Mouse (Mus musculus) C2C12 (cell line): ENCODE measurements around the gene Gm20708.

Source experiments
- CEBPB ChIP-seq: IDR thresholded peaks from one replicate; pipeline ENCODE4 v1.6.1; 2011; ENCODE audit warnings: low read depth, mild to moderate bottlenecking, control low read depth, moderate library complexity
- CTCF ChIP-seq: IDR thresholded peaks from one replicate; pipeline ENCODE4 v1.5.1; 2011; ENCODE audit not compliant: control insufficient read depth, insufficient read depth, insufficient read length
- MAX ChIP-seq: IDR thresholded peaks from one replicate; pipeline ENCODE4 v1.6.1; 2011; ENCODE audit warnings: mild to moderate bottlenecking, control low read depth
- MYOG ChIP-seq: IDR thresholded peaks from one replicate; pipeline ENCODE4 v1.6.1; 2011; ENCODE audit not compliant: control insufficient read depth, insufficient read length; ENCODE audit errors: extremely low read depth
- USF1 ChIP-seq: IDR thresholded peaks from one replicate; pipeline ENCODE4 v1.6.1; 2011; ENCODE audit warnings: low read depth, mild to moderate bottlenecking, control low read depth, moderate library complexity

DNA sequence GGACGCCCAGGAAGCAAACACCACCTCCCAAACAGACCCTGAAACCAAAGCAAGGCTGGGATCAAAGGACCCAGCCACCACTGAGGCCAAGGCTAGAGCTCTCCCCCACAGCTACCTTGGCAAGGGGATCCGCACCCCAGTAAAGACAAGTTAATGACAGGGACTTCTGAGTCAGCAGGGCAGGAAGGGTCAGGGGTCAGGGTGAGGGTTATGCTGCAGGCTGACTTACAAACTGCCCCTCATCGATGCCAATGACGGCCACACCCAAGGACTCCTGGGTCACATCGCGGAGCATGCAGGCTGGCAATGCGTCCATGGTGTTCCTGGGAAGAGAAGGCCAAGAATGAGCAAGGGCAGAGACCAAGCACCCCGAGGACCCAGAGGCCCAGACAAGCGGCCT lies 12.4 kb downstream of the Gm20708 start:
- no peak for TF ChIP-seq CEBPB
- TF ChIP-seq MAX, result no peak
- TF ChIP-seq CTCF, result no peak
- TF ChIP-seq USF1, result no peak
- TF ChIP-seq MYOG, result no peak
